Mouse (Mus musculus) heart, embryonic 16.5 days (tissue): ENCODE results near the gene Zfp87. TPM values are rescaled to one million over a fixed set of nuclear protein-coding genes. Genes with fewer than 3 reads are reported as not detected.

Experiments used
- ATAC-seq: fragments of 200-750 bp; cut with Nextera tagmentation; replicated peaks from 2 replicates; pipeline ENCODE4 v1.8.0; 2017; ENCODE audit warnings: moderate number of reproducible peaks; ENCODE audit not compliant: insufficient read depth, low FRiP score; ENCODE audit errors: extremely low read depth
- H3K27ac ChIP-seq: fragments of 300-500 bp; sonication (generic); 2 replicates; pipeline ENCODE4 v1.5.1; 2014; ENCODE audit warnings: mild to moderate bottlenecking, low read length, control low read depth, moderate library complexity
- H3K27me3 ChIP-seq: fragments of 300-500 bp; sonication (generic); 2 replicates; pipeline ENCODE4 v1.6.1; 2014; ENCODE audit warnings: low read length, mixed read lengths; ENCODE audit not compliant: control insufficient read depth, insufficient read depth
- H3K36me3 ChIP-seq: fragments of 300-500 bp; sonication (generic); 2 replicates; pipeline ENCODE4 v1.6.1; 2014; ENCODE audit not compliant: control insufficient read depth, insufficient read depth
- H3K4me1 ChIP-seq: fragments of 300-500 bp; sonication (generic); 2 replicates; pipeline ENCODE4 v1.6.1; 2014; ENCODE audit warnings: low read length, mixed read lengths; ENCODE audit not compliant: control insufficient read depth, insufficient read depth
- H3K4me2 ChIP-seq: fragments of 300-500 bp; sonication (generic); 2 replicates; pipeline ENCODE4 v1.6.1; 2014; ENCODE audit warnings: low read depth, mild to moderate bottlenecking, control low read depth, low read length
- H3K4me3 ChIP-seq: fragments of 300-500 bp; sonication (generic); 2 replicates; pipeline ENCODE4 v1.5.1; 2014; ENCODE audit warnings: mild to moderate bottlenecking, control low read depth, low read length
- H3K9ac ChIP-seq: fragments of 300-500 bp; sonication (generic); 2 replicates; pipeline ENCODE4 v1.6.1; 2014; ENCODE audit warnings: low read length, control low read depth
- H3K9me3 ChIP-seq: fragments of 300-500 bp; sonication (generic); replicated peaks from 2 replicates; pipeline ENCODE4 v1.6.1; 2016; ENCODE audit warnings: low read length; ENCODE audit not compliant: control insufficient read depth
- WGBS: fragments of 180-500 bp; shearing (Covaris S2); extraction: QIAGEN DNeasy Blood & Tissue Kit; methylation state at CpG from one replicate; pipeline ENCODE4 v1.1.7; 2014; 5-methylcytosine and 5-hydroxymethylcytosine counted together
- polyA plus RNA-seq: library from polyadenylated mRNA; unstranded; fragments of >200 nt; fragmentation: Nextera tagmentation; extraction: Ambion mirVana; gene quantifications from 2 replicates; pipeline ENCODE4 v1.2.1, GENCODE M21; 2015

Gene Zfp87
- polyA plus RNA-seq, 1 experiment from 2014 or later: 18.2 TPM

GRCm38 (mm10) chr13:67495631-67496030, 30.3 kb downstream of the Zfp87 start:
- H3K36me3 ChIP-seq: peaks cover 45% of the 10 kb centered on the region
- WGBS: 93% methylated on average over 1 of the region's 1 CpGs
- no peak for ATAC-seq

GRCm38 (mm10) chr13:67484424-67484811, 41.6 kb downstream of the Zfp87 start:
- Histone ChIP-seq H3K36me3 (peaks cover 3% of the 10 kb centered on the region; the same call in 1 of the 2 replicates), H3K9me3 (no peaks in the 10 kb centered on the region), H3K27me3 (no peaks in the 10 kb centered on the region), H3K4me1 (peaks cover 6% of the 10 kb centered on the region), H3K4me2 (peak overlapping the region; percentile 67), H3K4me3 (peak overlapping the region; percentile 69), H3K9ac (peak overlapping the region; percentile 72), H3K27ac (peak overlapping the region; percentile 15)
- peak; percentile 28; the same call in 1 of the 2 replicates for ATAC-seq
- 16% methylated on average over 8 of the region's 8 CpGs for WGBS

More at GRCm38 (mm10) chr13:67495631-67496030, 30.3 kb downstream of the Zfp87 start:
- Histone ChIP-seq H3K9ac (no peak overlapping the region), H3K9me3 (peaks cover 22% of the 10 kb centered on the region), H3K4me2 (no peak overlapping the region), H3K4me3 (no peak overlapping the region), H3K27me3 (no peaks in the 10 kb centered on the region), H3K4me1 (peaks cover 7% of the 10 kb centered on the region), H3K27ac (no peak overlapping the region)

- peak; percentile 92 for ATAC-seq
- Histone ChIP-seq H3K27me3 (no peaks in the 10 kb centered on the region), H3K4me1 (peaks cover 6% of the 10 kb centered on the region), H3K9ac (peak within 1 kb of the TSS; percentile 72), H3K4me2 (peak within 1 kb of the TSS; percentile 67), H3K9me3 (no peaks in the 10 kb centered on the region), H3K4me3 (peak within 1 kb of the TSS; percentile 69), H3K36me3 (peaks cover 3% of the 10 kb centered on the region; the same call in 1 of the 2 replicates), H3K27ac (peak within 1 kb of the TSS; percentile 15)
- WGBS: 4% methylated on average over 20 of the region's 20 CpGs
These were observed 42.2 kb downstream of the Zfp87 start, which contains the start of gene Zfp874b for GRCm38 (mm10) chr13:67483625-67484423. Gene Zfp874b, minus strand, starts transcription at chr13:67484258.

GRCm38 (mm10) chr13:67481528-67481927, 44.4 kb downstream of the Zfp87 start:
- Histone ChIP-seq H3K9ac (no peak overlapping the region), H3K4me1 (peaks cover 6% of the 10 kb centered on the region), H3K9me3 (no peaks in the 10 kb centered on the region), H3K4me3 (no peak overlapping the region), H3K36me3 (0 out of 2 replicates have a peak, but pooled peaks cover 2% of the 10 kb centered on the region), H3K27me3 (no peaks in the 10 kb centered on the region), H3K4me2 (no peak overlapping the region), H3K27ac (no peak overlapping the region)
- no peak for ATAC-seq
- 69% methylated on average over 4 of the region's 4 CpGs for WGBS

- Histone ChIP-seq H3K9ac (no peak overlapping the region), H3K4me3 (no peak overlapping the region), H3K4me2 (no peak overlapping the region), H3K27me3 (no peaks in the 10 kb centered on the region), H3K9me3 (peaks cover 3% of the 10 kb centered on the region; the same call in 1 of the 2 replicates), H3K36me3 (peaks cover 21% of the 10 kb centered on the region), H3K4me1 (no peaks in the 10 kb centered on the region), H3K27ac (no peak overlapping the region)
- no peak for ATAC-seq
- WGBS: 86% methylated on average over 3 of the region's 3 CpGs
These were observed 56.7 kb downstream of the Zfp87 start for GRCm38 (mm10) chr13:67469274-67469673.

Other genes starting within 250 kb of the Zfp87 start
- gene Zfp458, start 247.7 kb downstream of the Zfp87 start, polyA plus RNA-seq: 1.2 and 1.3 TPM in 2 replicates
- gene Zfp457, start 219.7 kb downstream of the Zfp87 start, polyA plus RNA-seq: 0.94 and 1.3 TPM in 2 replicates
- 1.8 TPM in 2 replicates for gene Zfp595, start 193.6 kb downstream of the Zfp87 start, polyA plus RNA-seq
- gene Gm28044, start 165.6 kb downstream of the Zfp87 start, polyA plus RNA-seq: 0.83 TPM in 1 of 2 replicates, not detected in the other
- gene Zfp953, start 165.6 kb downstream of the Zfp87 start, polyA plus RNA-seq: 0.60 and 0.72 TPM in 2 replicates
- gene Gm28041, start 150.4 kb downstream of the Zfp87 start, polyA plus RNA-seq: 0.71 TPM in 1 of 2 replicates, not detected in the other
- gene Zfp456, start 150.4 kb downstream of the Zfp87 start, polyA plus RNA-seq: 1.0 and 1.7 TPM in 2 replicates
- gene Zfp429, start 126.4 kb downstream of the Zfp87 start, polyA plus RNA-seq: 4.7 and 5.8 TPM in 2 replicates
- gene Zfp459, start 104.8 kb downstream of the Zfp87 start, polyA plus RNA-seq: 0.56 and 0.59 TPM in 2 replicates
- 5.5 and 6.0 TPM in 2 replicates for gene Zfp874a, start 74.6 kb downstream of the Zfp87 start, polyA plus RNA-seq
- gene Zfp874b, start 41.9 kb downstream of the Zfp87 start, polyA plus RNA-seq: 2.1 and 2.8 TPM in 2 replicates
- gene Zfp58, start 25.6 kb downstream of the Zfp87 start, polyA plus RNA-seq: 8.9 TPM in 2 replicates
- gene Gm26965, start within 50 bp of the Zfp87 start, polyA plus RNA-seq: not detected in 2 replicates
- 7.1 and 7.3 TPM in 2 replicates for gene Zfp748, start 27.7 kb upstream of the Zfp87 start, polyA plus RNA-seq
- 2.6 and 2.7 TPM in 2 replicates for gene Zfp729b, start 83.5 kb upstream of the Zfp87 start, polyA plus RNA-seq
- not detected in 2 replicates for gene Gm49345, start 111.6 kb upstream of the Zfp87 start, polyA plus RNA-seq
- gene Zfp729a, start 111.6 kb upstream of the Zfp87 start, polyA plus RNA-seq: 1.6 TPM in 2 replicates
- gene Zfp738, start 160.9 kb upstream of the Zfp87 start, polyA plus RNA-seq: 7.5 and 7.8 TPM in 2 replicates
- 3.5 and 4.0 TPM in 2 replicates for gene Zfp65, start 203.0 kb upstream of the Zfp87 start, polyA plus RNA-seq
- 3.6 and 3.9 TPM in 2 replicates for gene Zfp85, start 229.1 kb upstream of the Zfp87 start, polyA plus RNA-seq